In genomic region chr7:112918279-112918991, GRCm38 (mm10) we compare ENCODE assay signal across 9 mouse cellular contexts. TPM values are rescaled to one million over a fixed set of nuclear protein-coding genes. Genes with fewer than 3 reads are reported as not detected.
DNase-seq lines count a peak whose midpoint lies in the region; ATAC-seq lines count a peak whose summit lies in the region.
"Had no signal": no experiment of that assay in that cellular context is flagged by ENCODE, and none has a peak within 500 bp of the region (broad histone marks: within the 10 kb centered on the region; RNA-seq: fewer than 3 reads in every experiment).

No protein-coding gene starts in this region.

- DNase-seq in lung, postnatal 25 days (ENCODE audit: low spot score) = no peak
- peak; percentile 77 for DNase-seq in cerebellum, adult 9-11 months
- DNase-seq in heart, adult 18-20 months = peak; percentile 46 to 65
- peak; percentile 12 to 25 for DNase-seq in left cerebral cortex, adult 18-20 months (ENCODE audit: low spot score in 2 of 2)
- peak; percentile 88 for DNase-seq in skeletal muscle tissue, adult 2 months (ENCODE audit: low read depth, low spot score)
- no peak for DNase-seq in lung, postnatal 36 days
- DNase-seq in B cell, adult 2 months = no peak

- no peak overlapping the region for H3K4me3 ChIP-seq in lung, embryonic 16.5 days (ENCODE audit: low read length)
- H3K4me3 ChIP-seq: stomach, embryonic 15.5 days had no signal

- H3K4me2 ChIP-seq in lung, embryonic 16.5 days (ENCODE audit: low read depth, low read length) = no peak overlapping the region
- H3K4me2 ChIP-seq: stomach, embryonic 15.5 days had no signal

- 52% methylated on average over 22 of the region's 22 CpGs for WGBS in lung, embryonic 16.5 days

- no peaks in the 10 kb centered on the region for H3K9me3 ChIP-seq in lung, embryonic 16.5 days (ENCODE audit: control insufficient read depth, low read length)
- H3K9me3 ChIP-seq: stomach, embryonic 15.5 days had no signal

- no peaks in the 10 kb centered on the region for H3K36me3 ChIP-seq in lung, embryonic 16.5 days (ENCODE audit: control insufficient read depth, insufficient read depth, low read length)
- H3K36me3 ChIP-seq: stomach, embryonic 15.5 days had no signal

- ATAC-seq in lung, embryonic 16.5 days (ENCODE audit: low read depth) = no peak

- peak overlapping the region; percentile 44; the same call in 1 of the 2 replicates for H3K9ac ChIP-seq in lung, embryonic 16.5 days (ENCODE audit: low read length)
- H3K9ac ChIP-seq: stomach, embryonic 15.5 days had no signal

- H3K27me3 ChIP-seq in lung, embryonic 16.5 days (ENCODE audit: control insufficient read depth, insufficient read depth, low read depth, low read length) = no peaks in the 10 kb centered on the region
- H3K27me3 ChIP-seq: stomach, embryonic 15.5 days had no signal

- peaks cover 13% of the 10 kb centered on the region for H3K4me1 ChIP-seq in lung, embryonic 16.5 days (replicated peaks; ENCODE audit: control insufficient read depth, insufficient read depth, low read length)

- no peak overlapping the region for H3K27ac ChIP-seq in lung, embryonic 16.5 days (ENCODE audit: low read length)
- H3K27ac ChIP-seq: stomach, embryonic 15.5 days had no signal

RNA-seq across cellular contexts. Expression of gene Rassf10, which starts 35.3 kb away (rescaled TPM):
- polyA plus RNA-seq in lung, embryonic 16.5 days (2015; fragmentation: Nextera tagmentation; extraction: Ambion mirVana) = 14.3 and 14.9 TPM in 2 replicates
- 1 to 10 TPM in 1 of 2 experiments, under 1 TPM in 1; 0.55 to 1.2 TPM for total RNA-seq in heart, adult 18-20 months (2021)
- total RNA-seq in left cerebral cortex, adult 18-20 months (2021) = under 1 TPM; 0.63 to 0.70 TPM

Comparison
In these comparisons a context has a peak if more than half of its experiments do, and no peak if none do; other contexts are left out.
1. DNase-seq: peak in cerebellum, adult 9-11 months (single experiment), heart, adult 18-20 months (2 of 2), left cerebral cortex, adult 18-20 months (2 of 2) and skeletal muscle tissue, adult 2 months (single experiment); none in lung, postnatal 25 days (single experiment), lung, postnatal 36 days (single experiment) and B cell, adult 2 months (0 of 2).